In genomic region chr6:145022966-145023725, GRCm38 (mm10) we compare ENCODE assay signal across 8 mouse cellular contexts. TPM values are rescaled to one million over a fixed set of nuclear protein-coding genes. Genes with fewer than 3 reads are reported as not detected.
A peak's percentile ranks its signal among the peaks of the same experiment; 100 is the strongest.
DNase-seq lines count a peak whose midpoint lies in the region; ATAC-seq and TF ChIP-seq lines count a peak whose summit lies in the region.

No protein-coding gene starts in this region.

- peak; percentile 74 for TF ChIP-seq CTCF in intestine, postnatal 0 days (IDR thresholded peaks at IDR 0.05; ENCODE audit: low read depth)

- DNase-seq in 3T3-L1 (ENCODE audit: low read depth, low spot score), result peak; percentile 79
- DNase-seq in c-Kit-positive CD71-negative TER-119-negative erythroid progenitor cells, embryonic 14.5 days (ENCODE audit: low read depth), result peak; percentile 58
- peak; percentile 28 for DNase-seq in lung, postnatal 14 days
- peak; percentile 33 to 50 for DNase-seq in thymus, postnatal 36 days
- DNase-seq in urinary bladder, adult 18-20 months (ENCODE audit: low spot score in 2 of 2), result no peak

- WGBS in intestine, postnatal 0 days, result 81% methylated on average over 14 of the region's 14 CpGs
- 84% methylated on average over 14 of the region's 14 CpGs for WGBS in intestine, embryonic 15.5 days

- no peak overlapping the region for H3K4me2 ChIP-seq in intestine, postnatal 0 days (replicated peaks; ENCODE audit: low read depth)
- no peak overlapping the region for H3K4me2 ChIP-seq in intestine, embryonic 15.5 days (replicated peaks)

- no peak overlapping the region for H3K9ac ChIP-seq in intestine, postnatal 0 days (ENCODE audit: low read depth, low read length)
- no peak overlapping the region for H3K9ac ChIP-seq in intestine, embryonic 15.5 days

- H3K9me3 ChIP-seq in intestine, postnatal 0 days (ENCODE audit: control insufficient read depth), result no peaks in the 10 kb centered on the region
- H3K9me3 ChIP-seq in intestine, embryonic 15.5 days, result no peaks in the 10 kb centered on the region

- H3K4me3 ChIP-seq in intestine, postnatal 0 days (ENCODE audit: low read depth, low read length), result no peak overlapping the region
- H3K4me3 ChIP-seq in intestine, embryonic 15.5 days (replicated peaks), result no peak overlapping the region

- ATAC-seq in intestine, postnatal 0 days, result no peak
- no peak for ATAC-seq in intestine, embryonic 15.5 days
- ATAC-seq in CD4-positive, CD25-positive, alpha-beta regulatory T cell, adult 4 months, result peak; percentile 92

- H3K4me1 ChIP-seq in intestine, postnatal 0 days (replicated peaks; ENCODE audit: control insufficient read depth, insufficient read depth, low read length), result no peaks in the 10 kb centered on the region
- H3K4me1 ChIP-seq in intestine, embryonic 15.5 days (replicated peaks), result no peaks in the 10 kb centered on the region

- H3K27me3 ChIP-seq in intestine, postnatal 0 days (replicated peaks; ENCODE audit: control insufficient read depth, insufficient read depth, low read length), result no peaks in the 10 kb centered on the region
- no peaks in the 10 kb centered on the region for H3K27me3 ChIP-seq in intestine, embryonic 15.5 days (replicated peaks)

- no peak overlapping the region for H3K27ac ChIP-seq in intestine, postnatal 0 days (ENCODE audit: low read depth, low read length)
- H3K27ac ChIP-seq in intestine, embryonic 15.5 days, result no peak overlapping the region

- no peaks in the 10 kb centered on the region for H3K36me3 ChIP-seq in intestine, postnatal 0 days (ENCODE audit: control insufficient read depth, insufficient read depth)
- H3K36me3 ChIP-seq in intestine, embryonic 15.5 days, result no peaks in the 10 kb centered on the region

RNA-seq across cellular contexts. Expression of gene Bcat1, which starts 52.8 kb away (rescaled TPM):
- polyA plus RNA-seq in intestine, postnatal 0 days (2015; fragmentation: Nextera tagmentation; extraction: Ambion mirVana), result 0.71 and 1.0 TPM in 2 replicates
- 6.1 and 6.6 TPM in 2 replicates for polyA plus RNA-seq in intestine, embryonic 15.5 days (2015; fragmentation: Nextera tagmentation; extraction: Ambion mirVana)
- 10 to 100 TPM in 1 of 2 experiments, 1 to 10 TPM in 1; 9.3 to 10.4 TPM for polyA plus RNA-seq in CD4-positive, CD25-positive, alpha-beta regulatory T cell, adult 4 months (2017; shearing (Covaris generic))

Comparison
In these comparisons a context has a peak if more than half of its experiments do, and no peak if none do; other contexts are left out.
1. DNase-seq: peak in 3T3-L1 (single experiment), c-Kit-positive CD71-negative TER-119-negative erythroid progenitor cells, embryonic 14.5 days (single experiment), lung, postnatal 14 days (single experiment) and thymus, postnatal 36 days (2 of 2); none in urinary bladder, adult 18-20 months (0 of 2).